Mouse (Mus musculus) testis, postnatal 14 days (tissue): Measurements from ENCODE around the gene E130309D02Rik.

Experiments
- DNase-seq: peaks from one replicate; pipeline ENCODE4 v3.0.0; 2021; ENCODE audit warnings: low spot score

The E130309D02Rik gene

GRCm38 (mm10) chr5:143266794-143267193 is 48.4 kb downstream of the E130309D02Rik start:
- DNase-seq, result no peak

GRCm38 (mm10) chr5:143265409-143265808 is 49.8 kb downstream of the E130309D02Rik start:
- no peak for DNase-seq

GRCm38 (mm10) chr5:143264689-143265088 is 50.5 kb downstream of the E130309D02Rik start:
- DNase-seq, result peak; percentile 32

- no peak for DNase-seq
Measured at GRCm38 (mm10) chr5:143261636-143262035, 53.5 kb downstream of the E130309D02Rik start.

GRCm38 (mm10) chr5:143255802-143256201 is 59.4 kb downstream of the E130309D02Rik start:
- no peak for DNase-seq

GRCm38 (mm10) chr5:143255131-143255519 is 60.0 kb downstream of the E130309D02Rik start:
- no peak for DNase-seq

GRCm38 (mm10) chr5:143254487-143255130 is 60.6 kb downstream of the E130309D02Rik start:
- DNase-seq, result no peak

- DNase-seq, result peak; percentile 24
Measured at GRCm38 (mm10) chr5:143253881-143254486, 61.2 kb downstream of the E130309D02Rik start.

- peak; percentile 46 for DNase-seq
Measured at GRCm38 (mm10) chr5:143253186-143253880, 61.8 kb downstream of the E130309D02Rik start.

- no peak for DNase-seq
Measured at GRCm38 (mm10) chr5:143252791-143253185, 62.4 kb downstream of the E130309D02Rik start.

- no peak for DNase-seq
Measured at GRCm38 (mm10) chr5:143252039-143252438, 63.1 kb downstream of the E130309D02Rik start.
